Mouse (Mus musculus) heart, adult 11 months (tissue): ENCODE data around the gene Tbl2.
A peak's percentile ranks its signal among the peaks of the same experiment; 100 is the strongest.

Source experiments
- DNase-seq: peaks from one replicate; pipeline ENCODE4 v3.0.0; 2022

The Tbl2 gene

DNA sequence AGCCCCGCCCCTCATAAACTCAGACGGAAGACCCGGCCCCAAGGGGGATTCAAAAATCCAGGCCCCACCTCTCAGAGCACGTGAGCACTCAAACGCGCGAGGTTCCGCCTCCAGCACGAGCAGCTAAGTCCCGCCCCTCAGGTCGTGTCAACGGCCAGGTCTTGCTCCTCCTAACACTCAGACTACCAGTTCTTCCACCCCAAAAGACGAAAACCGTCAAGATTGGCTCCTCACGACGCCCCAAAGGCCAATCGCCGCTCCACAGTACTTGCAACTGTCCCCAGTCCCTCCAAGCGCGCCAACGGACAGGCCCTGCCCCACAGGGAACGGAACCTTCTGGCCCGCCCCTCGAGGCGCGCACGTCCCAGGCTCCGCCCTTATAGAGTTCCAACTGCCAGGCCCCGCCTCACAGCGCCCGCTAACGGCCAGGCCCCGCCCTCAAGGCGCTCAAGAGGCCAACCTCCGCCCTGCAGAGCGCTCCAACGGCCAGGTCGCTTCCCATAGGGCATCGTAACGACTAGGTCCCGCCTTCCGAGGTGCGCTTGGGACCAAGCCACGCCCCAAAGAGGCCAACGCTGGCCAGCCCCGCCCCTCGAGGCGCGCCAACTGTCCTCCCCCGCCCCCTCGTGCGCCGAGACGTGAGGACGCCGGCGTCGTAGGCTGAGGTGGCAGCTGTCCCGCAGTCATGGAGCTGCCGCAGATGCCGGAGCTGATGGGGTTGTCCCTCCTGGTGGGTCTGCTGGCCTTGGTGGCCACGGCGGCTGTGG lies at the start of gene Tbl2:
Gene Tbl2 (plus strand): TSS at position 605 of the 767 bp plus-strand sequence.
- DNase-seq: peak; percentile 100

DNA sequence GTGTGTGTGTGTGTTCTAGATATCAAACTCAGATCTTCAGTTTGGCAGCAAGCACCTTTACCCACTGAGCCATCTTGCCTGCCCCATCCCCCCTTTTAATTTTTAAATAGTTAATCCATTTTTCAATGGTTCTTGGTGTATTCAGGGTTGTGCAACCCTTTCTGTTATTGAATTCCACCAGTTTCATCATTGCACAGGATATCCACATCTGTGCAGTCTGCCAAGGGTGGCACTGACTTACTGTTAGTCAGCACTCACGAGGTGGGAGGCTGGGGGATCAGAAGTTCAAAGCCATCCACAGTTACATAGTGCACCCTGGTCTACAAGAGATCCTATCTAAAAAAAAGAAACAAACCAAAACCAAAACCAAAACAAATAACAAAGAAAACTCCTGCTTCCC lies 48.5 kb upstream of the Tbl2 start:
- no peak for DNase-seq

DNA sequence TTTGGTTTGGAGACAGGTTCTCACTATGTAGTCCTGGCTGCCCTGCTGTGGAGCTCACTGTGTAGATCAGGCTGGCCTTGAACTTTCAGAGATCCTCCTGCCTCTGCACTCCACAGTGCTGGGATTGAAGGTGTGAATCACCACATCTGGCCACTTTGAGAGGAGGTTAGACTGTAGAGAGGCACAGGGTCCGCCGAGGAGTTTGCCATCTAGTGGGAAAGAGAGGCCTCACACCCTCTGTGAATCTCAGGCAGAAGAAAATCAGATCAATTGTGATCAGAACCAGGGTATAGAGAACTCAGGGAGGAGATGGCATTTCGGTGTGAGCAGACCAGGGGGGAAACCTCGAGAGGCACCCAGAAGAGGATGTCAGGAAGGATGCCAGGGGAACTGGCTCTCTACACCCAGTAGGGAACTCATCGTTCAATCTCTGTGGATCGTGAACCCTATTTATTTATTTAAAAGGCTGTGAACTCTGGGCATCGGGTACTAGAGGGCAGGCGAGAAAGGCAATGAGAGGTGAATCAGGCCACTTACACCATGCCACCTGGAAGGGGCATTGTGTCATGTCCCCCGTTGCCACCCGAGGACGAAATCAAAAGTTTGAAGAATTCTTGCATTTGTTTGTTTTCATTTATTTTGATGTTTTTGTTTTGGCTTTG lies 45.3 kb upstream of the Tbl2 start:
- no peak for DNase-seq

DNA sequence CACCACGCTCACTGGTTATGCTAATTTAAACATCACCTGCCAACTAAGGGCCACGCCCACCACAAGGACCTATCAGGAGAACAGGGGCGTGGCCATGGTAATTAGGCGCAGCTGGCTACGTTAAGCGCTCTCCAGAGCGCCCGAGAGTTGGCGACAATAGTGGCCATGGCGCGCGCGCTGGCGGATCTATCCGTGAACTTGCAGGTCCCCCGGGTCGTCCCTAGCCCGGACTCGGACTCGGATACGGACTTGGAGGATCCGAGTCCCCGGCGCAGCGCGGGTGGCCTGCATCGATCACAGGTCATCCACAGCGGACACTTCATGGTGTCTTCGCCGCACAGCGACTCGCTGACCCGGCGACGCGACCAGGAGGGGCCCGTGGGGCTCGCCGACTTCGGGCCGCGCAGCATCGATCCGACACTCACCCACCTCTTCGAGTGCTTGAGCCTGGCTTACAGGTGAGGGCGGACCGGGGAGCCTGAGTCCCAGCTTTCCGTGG lies 42.6 kb upstream of the Tbl2 start:
- peak; percentile 99 for DNase-seq

DNA sequence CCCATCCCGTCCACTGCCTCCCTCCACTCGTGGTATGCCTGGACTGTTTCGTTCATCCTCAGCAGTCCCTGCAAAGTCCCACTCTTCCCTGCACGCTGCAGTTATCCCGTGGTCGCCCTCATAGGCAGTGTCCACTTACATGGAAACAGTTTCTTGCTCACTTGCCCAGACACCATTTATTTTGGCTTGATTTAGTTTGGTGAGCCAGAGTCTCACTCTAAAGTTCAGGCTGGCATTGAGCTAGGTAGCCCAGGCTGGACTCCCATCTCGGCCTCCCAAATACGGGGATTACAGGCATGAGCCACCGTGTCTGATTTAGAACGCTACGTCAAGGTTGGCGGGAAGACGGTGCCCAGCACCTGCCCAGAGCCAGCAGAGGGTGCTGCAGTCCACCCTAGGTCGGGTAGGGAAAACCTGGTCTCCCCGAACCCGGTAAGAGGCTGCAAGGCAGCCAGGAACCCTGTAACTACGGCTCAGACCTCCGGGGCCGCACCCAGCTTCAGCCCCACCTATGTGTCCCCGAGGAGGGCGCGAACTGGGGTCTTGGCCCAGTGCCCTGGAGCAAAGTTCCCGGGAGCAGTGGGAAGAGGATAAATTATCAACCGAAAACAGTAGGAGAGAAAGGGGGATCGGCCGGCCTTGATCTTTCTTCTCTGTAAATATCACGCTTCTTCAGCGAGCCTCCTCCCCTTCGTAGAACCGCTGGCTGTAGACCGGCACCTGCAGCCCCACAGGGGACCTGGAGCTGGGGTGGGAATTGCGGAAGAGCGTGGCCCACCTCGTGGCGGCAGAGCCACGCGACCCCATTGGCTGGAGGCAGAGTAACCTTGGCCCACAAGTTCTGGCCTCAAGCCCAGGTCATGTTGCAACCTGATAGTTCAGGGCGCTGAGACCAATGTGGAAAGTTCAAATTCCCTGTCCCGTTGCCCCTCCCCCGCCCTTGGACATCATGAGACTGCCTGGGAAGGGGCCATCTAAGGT lies 41.6 kb upstream of the Tbl2 start:
- peak; percentile 98 for DNase-seq

DNA sequence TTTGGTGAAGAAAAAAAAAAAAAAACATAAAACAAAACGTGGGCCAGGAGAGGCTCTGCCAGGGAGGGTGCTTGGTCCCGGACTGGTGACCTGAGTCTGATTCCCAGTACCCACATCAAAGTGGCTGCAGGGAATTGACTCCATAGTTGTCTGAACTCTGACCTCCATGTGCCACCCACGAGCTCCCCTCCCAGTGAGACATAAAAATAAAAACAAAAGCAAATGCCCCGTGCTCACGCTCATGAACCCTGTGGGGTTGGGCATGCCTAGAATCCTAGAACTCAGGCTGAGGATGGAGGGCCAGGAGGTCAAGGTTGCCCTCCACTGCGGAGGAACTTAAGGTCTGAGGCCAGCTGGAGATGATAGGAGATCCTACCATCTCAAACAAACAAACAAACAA lies 40.4 kb upstream of the Tbl2 start:
- no peak for DNase-seq

DNA sequence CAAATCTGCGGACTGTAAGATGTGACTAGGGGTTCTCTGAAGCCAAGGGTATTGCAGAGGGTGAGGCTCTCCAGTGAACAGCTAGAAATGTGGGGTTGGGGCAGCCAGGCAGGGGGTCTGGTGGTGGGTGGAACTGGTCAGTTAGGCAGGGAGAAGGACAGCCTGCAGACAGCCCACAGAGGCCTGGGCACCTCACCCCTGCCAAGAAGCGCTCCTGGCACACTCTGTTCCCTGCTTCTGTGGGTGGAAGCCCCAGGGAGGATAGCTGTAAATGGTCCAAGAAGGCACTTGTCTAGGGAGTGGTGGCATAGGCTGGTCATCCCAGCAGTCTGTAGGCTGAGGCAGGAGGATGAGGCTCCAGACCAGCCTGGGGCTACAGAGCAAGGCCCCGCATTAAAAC lies 40.0 kb upstream of the Tbl2 start:
- peak; percentile 93 for DNase-seq

DNA sequence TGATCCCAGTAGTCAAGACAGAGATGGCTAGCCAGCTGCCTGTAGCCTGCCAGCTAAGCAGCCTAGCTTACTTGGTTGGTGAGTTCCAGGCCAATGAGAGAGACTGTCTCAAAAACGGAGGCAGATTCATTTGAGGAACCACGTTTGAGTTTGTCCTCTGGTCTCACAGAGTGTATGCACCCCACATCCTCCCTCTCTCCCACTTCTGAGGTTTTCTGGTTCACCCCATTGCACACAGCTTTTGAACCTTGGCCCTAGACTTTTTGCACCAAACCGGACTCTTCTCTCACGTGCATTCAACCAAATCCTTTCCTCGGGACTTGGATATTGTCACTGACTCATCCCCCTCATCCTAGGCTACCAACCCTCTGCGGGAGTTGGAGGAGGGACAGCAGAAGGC lies 39.5 kb upstream of the Tbl2 start:
- DNase-seq: no peak

DNA sequence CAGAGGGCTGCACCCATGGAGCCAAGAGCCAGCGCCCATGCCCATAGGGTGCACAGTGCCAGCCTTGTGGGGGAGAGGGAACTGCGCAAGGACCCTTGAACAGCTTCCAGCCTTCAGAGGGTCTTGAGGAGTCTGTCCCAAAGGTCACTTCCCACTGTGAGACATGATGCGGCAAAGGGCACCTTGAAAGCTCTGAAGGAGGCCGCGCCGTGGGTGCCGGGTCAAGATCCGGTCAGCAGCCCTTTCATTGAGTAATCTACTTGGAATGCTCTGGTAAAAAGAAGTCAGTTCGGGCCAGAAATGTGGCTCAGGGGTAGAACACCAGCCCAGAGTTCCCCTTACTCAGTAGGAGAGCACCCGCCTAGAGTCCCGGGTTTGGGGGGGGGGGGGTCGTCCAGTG lies 35.7 kb upstream of the Tbl2 start:
- DNase-seq: no peak

DNA sequence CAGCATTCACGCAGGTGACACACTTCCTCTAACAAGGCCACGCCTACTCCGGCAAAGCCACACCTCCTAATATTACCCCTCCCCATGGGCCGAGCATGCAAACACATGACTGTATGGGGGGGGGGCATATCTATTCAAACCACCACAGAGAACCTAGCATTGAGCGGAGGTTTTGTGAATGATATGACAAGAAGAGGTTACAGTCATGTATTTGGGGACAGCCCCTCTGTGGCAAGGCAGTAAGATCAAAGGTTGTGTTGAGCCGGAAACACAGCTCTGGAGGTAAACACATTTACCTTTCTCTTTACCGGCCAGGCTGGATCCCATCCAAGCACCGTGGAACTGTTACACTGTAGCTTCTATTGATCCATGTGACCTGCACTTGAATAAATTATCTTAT lies 34.2 kb upstream of the Tbl2 start:
- no peak for DNase-seq

DNA sequence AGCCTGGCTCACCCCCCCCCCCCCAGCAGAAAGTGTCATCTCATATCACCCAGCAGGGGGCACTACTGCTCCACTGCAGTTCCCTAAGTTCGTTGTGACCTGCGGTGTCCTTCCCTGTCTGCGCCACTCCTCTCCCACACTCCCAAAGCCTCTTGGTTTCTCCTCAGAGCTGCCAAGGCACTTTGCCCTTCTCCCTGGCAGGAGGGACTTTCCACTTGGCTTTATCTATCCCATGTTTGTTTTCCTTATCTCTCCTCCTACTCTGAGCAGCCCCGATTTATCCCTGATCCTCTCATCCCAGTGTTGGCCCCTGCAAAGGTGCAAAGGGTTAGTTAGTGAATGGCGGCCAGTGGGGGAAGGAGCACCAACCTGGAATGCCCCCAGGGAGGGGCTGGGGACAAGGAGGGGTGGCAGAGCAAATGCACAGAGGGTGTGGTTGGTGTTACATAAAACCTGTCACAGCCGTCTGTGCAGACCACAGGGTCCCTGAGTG lies 30.8 kb upstream of the Tbl2 start:
- DNase-seq: peak; percentile 97

DNA sequence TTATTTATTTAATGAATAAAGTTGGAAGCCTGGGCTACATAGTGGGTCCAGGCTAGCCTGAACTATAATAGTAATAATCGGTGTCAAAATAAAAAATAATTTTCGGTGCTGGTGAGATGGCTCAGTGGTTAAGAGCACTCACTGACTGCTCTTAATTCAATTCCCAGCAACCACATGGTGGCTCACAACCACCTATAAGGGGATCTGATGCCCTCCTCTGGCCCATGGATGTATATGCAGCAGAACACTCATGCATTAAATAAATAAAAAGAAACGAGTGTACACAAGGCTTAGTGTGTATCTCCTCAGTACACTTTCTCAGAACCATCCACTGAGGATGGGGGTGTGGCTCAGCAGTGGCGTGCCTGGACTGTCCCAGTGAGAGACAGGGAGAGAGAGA lies 28.7 kb upstream of the Tbl2 start:
- no peak for DNase-seq

DNA sequence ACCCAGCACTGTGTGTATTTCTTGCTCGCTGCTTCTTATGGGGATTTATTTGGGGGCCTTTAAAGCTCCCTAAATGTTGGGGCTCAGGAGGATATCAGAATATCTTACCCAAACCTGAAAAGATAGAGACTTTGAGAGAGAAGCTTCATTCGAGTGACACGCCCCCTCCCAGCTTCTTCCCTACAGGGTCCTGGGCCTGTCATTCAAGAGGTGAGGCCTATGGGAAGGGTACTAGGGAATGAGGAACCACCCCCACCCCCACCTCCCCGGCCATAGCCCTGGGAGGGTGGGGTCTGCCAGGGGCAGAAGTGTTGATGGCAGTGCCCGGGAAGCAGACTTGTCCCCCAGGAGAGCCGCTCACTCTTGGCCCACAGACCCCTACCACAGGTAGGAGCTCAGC lies 23.3 kb upstream of the Tbl2 start:
- no peak for DNase-seq

DNA sequence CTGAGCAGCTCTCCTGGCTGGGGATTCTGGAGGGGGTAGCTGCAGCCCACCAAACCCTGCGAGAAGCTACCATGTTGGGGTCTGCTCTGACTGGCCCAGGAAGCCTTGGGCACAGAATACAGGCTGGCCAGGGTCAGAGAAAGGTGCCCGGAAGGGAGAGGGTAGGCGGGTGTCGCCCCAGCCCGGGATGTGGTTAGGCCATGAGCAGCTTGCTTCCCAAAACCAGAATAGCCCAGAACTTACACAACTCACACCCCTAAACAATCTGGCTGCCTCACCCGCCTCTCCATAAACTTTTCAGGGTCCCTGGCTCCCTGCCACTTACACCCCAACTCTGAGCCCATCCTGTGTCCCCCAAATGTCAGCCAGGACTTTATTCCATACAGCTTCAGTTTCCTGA lies 21.8 kb upstream of the Tbl2 start:
- peak; percentile 91 for DNase-seq

DNA sequence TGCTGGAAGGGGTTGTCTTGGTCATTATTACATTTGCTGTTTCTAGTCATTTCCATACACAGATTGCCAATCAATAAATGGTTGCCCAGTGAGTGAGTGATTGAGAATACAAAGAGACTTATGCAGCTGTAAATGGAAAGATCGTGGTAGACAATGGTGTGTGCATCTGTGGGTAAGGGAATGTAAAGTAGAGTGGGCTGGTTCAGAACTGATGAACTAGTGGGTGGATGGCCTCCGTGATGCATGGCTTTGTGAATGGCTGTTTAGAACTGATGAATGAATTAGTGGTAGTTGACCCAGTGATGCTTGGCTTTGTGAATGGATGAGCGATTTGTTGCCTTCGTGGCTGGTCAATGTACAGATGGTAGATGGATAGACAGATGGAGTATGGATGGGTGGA lies 19.7 kb upstream of the Tbl2 start:
- DNase-seq: no peak

DNA sequence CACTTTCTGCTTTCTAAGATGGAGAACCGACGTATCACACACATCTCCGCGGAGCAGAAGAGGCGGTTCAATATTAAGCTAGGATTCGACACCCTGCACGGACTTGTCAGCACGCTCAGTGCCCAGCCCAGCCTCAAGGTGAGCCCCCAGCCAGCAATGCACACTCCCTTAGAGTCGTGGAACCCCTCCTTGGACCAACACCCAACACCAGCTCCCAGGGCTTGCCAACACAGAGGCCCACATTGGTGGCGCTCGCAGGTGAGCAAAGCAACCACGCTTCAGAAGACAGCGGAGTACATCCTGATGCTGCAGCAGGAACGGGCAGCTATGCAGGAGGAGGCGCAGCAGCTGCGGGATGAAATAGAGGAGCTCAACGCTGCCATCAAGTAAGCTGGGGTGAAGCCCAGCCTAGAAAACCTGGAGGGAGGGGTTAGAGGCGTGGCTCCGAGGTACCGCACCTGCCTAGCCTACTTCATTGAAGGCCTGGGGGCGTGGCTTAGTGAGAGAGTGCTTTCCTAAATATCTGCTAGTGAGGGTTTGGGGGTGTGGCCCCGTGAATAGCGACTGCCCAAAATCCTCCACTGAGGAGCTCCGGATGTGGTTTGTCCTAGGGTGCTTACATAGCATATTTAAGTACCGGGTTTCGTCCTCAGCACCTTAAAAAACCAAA lies 15.6 kb upstream of the Tbl2 start:
- peak; percentile 94 for DNase-seq

DNA sequence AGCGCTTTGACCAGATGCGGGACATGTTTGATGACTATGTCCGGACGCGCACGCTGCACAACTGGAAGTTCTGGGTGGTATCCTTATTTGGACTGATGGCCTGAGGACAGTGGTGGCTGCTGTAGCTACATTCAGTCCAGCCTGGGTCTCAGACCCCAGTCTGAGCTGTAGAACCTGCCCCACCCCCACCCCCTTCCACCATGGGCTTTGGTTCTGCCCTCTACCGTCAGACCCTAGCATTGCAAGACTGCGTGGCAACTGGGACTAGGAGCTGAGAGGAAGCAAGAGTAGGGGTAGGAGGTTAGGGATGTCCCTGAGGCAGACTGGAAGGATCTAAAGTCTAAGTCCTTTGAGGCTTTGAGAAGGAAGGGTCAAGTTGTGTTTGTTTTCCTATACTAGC lies 14.9 kb upstream of the Tbl2 start:
- DNase-seq: no peak

DNA sequence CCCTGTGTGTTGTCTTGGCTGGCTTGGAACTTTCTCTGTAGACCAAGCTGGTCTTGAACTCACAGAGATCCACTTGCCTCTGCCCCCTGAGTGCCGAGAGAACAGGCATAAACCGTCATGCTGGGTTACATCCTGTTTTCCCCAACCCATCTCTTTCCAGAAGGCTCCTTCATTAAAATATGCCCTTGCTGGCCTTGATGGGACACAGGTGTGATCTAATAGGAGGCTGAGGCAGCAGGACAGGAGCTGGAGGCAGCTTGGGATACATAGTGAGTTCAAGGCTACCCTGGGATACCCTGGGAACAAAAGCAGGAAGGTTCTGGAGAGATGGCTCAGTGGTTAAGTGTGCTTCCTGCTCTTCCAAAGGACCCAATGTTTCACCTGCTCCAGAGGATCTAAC lies 9.6 kb upstream of the Tbl2 start:
- DNase-seq: peak; percentile 66

DNA sequence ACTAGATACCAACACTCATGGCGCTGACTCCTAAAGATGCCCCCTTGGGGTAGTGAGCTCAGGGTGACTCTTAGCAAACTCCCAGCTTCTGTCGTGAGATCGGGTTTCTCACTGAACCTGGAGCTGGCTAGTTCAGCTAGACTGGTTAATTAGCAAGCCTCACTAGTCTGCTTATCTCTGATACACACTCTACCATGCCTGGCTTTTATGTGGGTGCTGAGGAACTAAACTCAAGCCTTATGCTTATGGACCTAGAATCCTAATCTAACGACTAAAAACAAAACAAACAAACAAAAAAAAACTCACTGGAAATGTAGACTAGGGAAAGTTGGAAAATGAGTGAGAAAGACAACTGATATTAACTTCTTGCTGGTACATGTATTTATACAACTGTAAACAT lies 5.0 kb upstream of the Tbl2 start:
- DNase-seq: no peak

DNA sequence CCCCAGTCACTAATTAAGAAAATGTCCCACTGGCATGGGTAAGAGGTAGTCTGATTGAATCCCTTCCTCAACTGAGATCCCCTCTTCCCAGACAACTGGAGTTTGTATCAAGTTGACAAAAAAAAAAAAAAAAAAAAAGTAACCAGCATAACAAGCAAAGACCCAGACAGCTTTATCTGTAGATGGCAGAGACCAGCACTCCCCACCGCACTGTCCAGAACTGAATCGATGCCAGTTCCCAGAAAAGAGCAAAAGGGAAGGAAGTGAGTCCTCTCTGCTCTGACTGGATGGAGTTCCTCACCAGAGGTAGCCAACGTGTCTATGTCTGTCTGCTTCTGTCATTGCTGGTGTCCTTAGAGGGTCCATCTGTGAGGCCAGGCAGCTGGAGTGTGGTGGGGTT lies 3.9 kb upstream of the Tbl2 start:
- peak; percentile 87 for DNase-seq

DNA sequence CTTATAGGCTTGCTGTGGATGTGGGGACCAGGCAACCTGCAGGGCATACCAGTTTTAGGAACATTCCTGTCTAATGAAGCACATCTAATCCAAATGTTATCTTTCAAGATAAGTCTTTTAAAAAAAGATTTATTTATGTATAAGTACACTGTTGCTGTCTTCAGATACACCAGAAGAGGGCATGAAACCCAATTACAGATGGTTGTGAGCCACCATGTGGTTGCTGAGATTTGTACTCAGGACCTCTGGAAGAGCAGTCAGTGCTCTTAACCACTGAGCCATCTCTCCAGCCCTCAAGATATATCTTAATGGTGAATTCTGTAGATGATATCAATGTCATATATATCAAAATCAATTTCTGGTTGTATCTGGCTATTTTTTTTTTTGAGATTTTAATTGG lies 3.5 kb upstream of the Tbl2 start:
- DNase-seq: no peak

DNA sequence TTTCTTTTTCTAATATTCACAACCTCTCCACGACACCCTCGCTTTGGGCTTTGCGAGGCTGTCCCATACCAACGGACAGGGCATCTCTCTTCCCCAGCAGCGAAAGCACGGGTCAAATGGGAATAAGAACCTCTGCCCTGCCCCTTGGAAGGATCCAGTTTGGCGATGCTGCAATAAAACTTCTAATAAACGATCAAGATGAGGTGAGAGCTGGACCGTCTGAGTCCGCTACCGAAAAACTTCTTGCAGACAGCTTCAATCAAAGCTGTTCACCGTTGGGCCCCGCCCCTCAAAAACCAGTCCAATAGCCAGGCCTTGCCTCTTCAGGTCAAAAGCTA lies 773 bp upstream of the Tbl2 start:
- no peak for DNase-seq

DNA sequence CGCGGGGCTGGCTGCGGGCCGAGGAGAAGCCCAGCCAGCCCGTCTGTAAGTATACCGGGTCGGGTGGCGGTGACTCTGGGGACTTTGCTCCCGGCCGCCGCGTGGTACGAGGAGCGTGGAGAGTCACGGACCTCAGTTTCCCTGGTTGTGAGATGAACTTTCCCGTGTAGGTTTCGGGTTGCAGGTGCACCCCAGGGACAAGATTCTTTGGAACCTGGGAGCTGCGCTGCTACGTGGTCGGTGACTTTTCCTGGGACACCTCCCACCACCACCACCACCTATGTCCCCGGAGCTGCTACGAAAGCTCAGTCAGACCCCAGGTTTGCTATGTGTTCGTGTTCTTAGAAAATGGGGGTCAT lies 342 bp downstream of the Tbl2 start:
- DNase-seq: no peak
